Mouse (Mus musculus) cerebellum, adult 8-10 months (tissue): ENCODE measurements around the gene Tmem132d.

Experiments
- DNase-seq: peaks from one replicate; pipeline ENCODE4 v3.0.0; 2022

Tmem132d gene

GRCm38 (mm10) chr5:128204685-128205320 is 228.1 kb downstream of the Tmem132d start:
- no peak for DNase-seq

DNA sequence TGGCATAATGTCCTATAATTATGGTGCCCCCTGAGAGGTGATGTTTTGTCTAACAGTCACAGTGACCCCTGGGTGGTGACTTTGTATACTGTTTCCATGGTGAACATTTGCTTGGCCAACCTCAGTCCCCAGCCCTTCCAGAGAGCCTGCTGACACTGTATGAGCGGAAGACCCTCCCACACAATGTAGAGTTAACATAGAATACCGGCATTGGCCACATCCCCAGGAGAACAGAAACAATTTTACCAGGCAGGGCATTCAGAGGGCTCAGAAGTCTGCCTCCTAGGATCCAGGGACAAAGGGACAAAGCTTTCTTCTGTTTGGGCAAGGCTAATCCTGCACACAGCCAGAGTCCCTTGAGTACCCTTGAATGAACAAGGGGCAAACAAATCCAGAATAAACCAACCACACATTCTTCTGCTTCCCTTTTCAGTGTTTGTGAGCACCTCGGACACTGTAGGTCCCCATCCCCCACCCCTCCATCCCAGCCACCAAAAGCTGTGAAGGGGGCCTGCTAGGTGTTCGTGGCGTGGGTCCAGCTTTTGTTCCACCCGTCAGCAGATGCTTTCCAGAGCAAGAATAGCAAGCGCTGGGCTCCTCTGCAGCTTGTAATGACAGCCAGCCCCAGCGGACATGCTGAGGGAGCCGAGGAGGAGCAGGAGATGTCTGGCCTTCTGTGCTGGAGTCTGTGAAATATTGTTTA is 228.8 kb downstream of the Tmem132d start:
- DNase-seq, result no peak

DNA sequence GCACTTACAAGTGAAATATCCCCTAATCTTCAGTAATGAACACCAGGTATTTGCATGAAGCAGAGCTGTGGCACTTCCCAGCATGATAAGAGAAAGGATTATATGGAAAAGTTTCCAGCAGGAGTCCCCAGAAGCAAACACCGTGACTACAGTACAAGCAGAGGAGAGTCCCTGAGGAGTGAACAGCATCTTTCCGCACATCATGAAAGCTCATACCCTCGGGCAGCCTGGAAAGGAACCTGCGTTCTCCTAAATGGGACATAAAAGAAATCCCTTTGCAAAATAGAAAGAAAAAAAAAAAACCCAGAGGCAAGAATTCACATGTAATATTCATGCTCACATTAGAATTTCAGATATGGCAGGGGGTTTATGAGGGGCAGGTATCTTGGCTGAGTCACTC is 238.8 kb downstream of the Tmem132d start:
- no peak for DNase-seq

DNA sequence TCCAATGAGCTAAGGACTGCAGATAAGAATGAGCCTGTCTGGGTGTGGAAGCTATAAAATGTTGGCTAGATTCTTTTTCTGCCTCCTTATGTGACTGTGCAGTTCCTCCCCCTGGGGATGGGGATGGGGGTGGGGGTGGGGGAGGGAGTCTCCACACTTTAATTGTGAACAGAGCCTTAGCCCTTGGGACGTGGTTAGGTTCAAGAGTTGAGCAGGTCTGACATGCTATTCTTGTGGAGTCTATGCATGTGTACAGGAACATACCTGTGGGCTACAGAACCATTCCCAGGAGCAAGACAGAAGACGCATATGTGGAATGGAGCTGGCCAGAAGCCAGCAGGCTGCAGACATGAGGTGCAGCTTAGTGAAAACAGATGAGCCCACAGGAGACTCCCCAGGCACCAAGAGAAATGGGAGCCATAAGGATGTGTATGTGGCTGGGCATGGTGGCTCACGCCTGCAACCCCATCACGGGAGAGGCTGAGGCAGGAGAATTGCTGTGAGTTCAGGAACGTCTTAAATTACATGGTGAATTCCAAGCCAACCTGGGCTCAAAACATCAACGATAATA is 240.3 kb downstream of the Tmem132d start:
- DNase-seq, result no peak

GRCm38 (mm10) chr5:128191710-128192109 is 241.2 kb downstream of the Tmem132d start:
- DNase-seq, result no peak

- no peak for DNase-seq
Measured at GRCm38 (mm10) chr5:128190243-128190820, 242.5 kb downstream of the Tmem132d start.

GRCm38 (mm10) chr5:128176234-128176633 is 256.6 kb downstream of the Tmem132d start:
- DNase-seq, result no peak

GRCm38 (mm10) chr5:128158901-128159675 is 273.8 kb downstream of the Tmem132d start:
- DNase-seq, result no peak

- DNase-seq, result no peak
Measured at GRCm38 (mm10) chr5:128151461-128151860, 281.4 kb downstream of the Tmem132d start.

- no peak for DNase-seq
Measured at GRCm38 (mm10) chr5:128146901-128147645, 285.8 kb downstream of the Tmem132d start.

- no peak for DNase-seq
Measured at GRCm38 (mm10) chr5:128144799-128145198, 288.1 kb downstream of the Tmem132d start.

- DNase-seq, result no peak
Measured at GRCm38 (mm10) chr5:128136818-128137217, 296.1 kb downstream of the Tmem132d start.

GRCm38 (mm10) chr5:128122656-128123055 is 310.2 kb downstream of the Tmem132d start:
- DNase-seq, result no peak

DNA sequence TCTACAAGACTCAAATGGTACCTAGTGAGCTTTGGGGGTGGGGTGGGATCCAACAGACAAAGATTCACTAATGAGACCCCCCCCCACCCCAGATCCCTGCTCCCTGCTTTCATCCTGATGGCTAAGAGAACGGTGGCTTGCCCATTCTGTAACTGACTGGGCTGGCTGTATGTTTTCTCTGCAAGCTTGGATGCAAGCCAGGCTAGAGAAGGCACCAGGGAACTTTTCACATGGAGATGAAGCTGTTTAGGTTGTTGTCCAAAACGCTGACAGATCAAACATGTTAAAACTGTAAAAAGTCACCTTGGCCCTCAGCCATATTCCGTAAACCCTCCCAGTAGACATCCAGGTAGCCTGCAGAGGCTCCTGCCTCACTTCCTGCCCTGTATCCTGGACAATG is 313.7 kb downstream of the Tmem132d start:
- no peak for DNase-seq

DNA sequence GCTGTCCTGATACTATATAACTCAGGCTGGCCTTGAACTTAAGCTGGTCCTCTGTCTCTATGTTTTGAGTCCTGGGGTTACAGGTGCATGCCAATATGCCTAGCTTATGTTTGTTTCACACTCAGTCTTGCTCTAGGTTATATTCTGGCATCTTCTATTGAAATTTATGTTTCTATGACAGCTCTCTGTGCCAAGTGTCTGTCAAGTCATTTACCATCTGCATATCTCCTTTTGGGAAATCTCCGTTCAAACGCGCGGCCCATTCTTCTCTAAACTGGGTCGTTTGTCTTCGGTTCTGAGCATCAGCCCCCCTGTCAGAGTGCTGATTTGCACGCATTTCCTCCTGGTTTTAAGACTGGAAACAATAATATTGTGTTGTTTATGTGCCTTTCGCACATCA is 319.8 kb downstream of the Tmem132d start:
- no peak for DNase-seq

- DNase-seq, result no peak
Measured at GRCm38 (mm10) chr5:128112518-128112917, 320.4 kb downstream of the Tmem132d start.

DNA sequence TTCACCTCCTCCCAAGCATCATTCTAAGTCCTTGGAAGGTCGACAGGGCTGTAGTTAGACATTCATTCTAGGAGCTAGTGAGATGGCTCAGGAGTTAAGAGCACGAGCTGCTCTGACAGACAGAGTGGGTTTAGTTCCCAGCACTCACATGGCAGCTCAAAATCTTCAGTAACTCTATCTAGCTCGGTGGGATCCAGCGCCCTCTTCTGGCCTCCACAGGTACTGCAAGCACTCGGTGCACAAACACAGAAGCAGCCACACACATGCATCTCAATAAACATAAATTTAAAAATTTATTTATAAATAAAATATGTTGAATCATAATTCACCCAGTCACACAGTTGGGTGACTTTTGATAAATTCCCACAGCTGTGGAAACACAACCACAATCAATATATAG is 321.2 kb downstream of the Tmem132d start:
- DNase-seq, result no peak

DNA sequence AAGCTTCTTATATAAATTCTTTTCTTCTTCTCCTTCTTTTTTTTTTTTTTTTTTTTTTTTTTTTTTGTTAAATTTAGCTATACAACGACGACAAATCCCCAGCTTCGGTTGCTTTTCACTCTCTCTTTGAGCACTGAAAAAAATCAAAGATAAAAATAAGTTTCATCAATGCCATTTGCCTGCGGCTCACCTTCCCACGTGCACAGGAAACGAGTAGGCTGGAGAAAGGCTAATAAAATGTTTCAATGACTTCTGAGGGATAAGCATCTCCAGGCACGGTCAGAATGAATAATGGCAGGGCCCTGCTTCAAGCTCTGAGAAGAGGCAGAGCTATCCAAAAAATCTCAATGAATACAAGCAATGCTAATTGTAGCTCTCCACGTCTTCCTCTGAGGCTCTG is 330.3 kb downstream of the Tmem132d start:
- no peak for DNase-seq

DNA sequence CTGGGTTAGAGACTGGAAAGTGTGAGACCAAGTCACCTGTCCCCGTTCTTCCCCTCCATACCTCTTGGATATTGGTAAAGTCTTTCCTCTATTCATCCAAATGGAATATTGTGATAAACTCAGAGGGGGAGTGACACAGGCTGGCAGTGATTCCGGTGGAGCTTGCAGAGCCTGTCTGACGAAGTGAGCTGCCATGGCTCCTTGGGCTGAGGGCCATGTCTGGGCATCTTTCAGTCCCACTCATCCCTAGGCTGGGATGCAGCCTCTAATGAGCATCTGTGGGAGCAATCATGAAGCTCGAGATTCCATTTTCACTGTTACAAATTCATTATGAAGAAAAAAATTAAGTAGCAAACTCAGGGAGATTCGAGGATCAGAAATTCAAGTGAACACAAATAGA is 332.5 kb downstream of the Tmem132d start:
- no peak for DNase-seq

GRCm38 (mm10) chr5:128099439-128099838 is 333.4 kb downstream of the Tmem132d start:
- no peak for DNase-seq

GRCm38 (mm10) chr5:128090578-128090977 is 342.3 kb downstream of the Tmem132d start:
- no peak for DNase-seq

- DNase-seq, result no peak
Measured at GRCm38 (mm10) chr5:128075456-128075855, 357.4 kb downstream of the Tmem132d start.
